Mouse (Mus musculus) CH12.LX (cell line): ENCODE measurements around the gene Arhgef25. TPM values are rescaled to one million over a fixed set of nuclear protein-coding genes. Genes with fewer than 3 reads are reported as not detected.

Experiments
- DNase-seq: peaks from one replicate; pipeline ENCODE4 v3.0.0-alpha.2; 2013; ENCODE audit errors: extremely low read depth
- H3K27ac ChIP-seq: 2 replicates; pipeline ENCODE4 v1.5.1; 2012; ENCODE audit warnings: low read depth, mild to moderate bottlenecking, control low read depth, moderate library complexity; ENCODE audit not compliant: insufficient read depth
- H3K27me3 ChIP-seq: replicated peaks from 2 replicates; pipeline ENCODE3; 2012; ENCODE audit warnings: inconsistent platforms
- H3K36me3 ChIP-seq, 2 experiments: replicated peaks in 1 of 2; 2 replicates each; pipeline versions ENCODE3 to v1.6.1; 2012; ENCODE audit warnings: inconsistent platforms in 1 of 2, low read length in 1 of 2, mild to moderate bottlenecking in 1 of 2, mixed read lengths in 1 of 2, moderate library complexity in 1 of 2; ENCODE audit not compliant: control insufficient read depth in 1 of 2, insufficient read depth in 1 of 2
- H3K4me1 ChIP-seq, 2 experiments: 2 replicates each; pipeline ENCODE4 v1.6.1; 2012; ENCODE audit warnings: inconsistent platforms in 1 of 2, moderate library complexity in 1 of 2; ENCODE audit not compliant: insufficient read depth in 2 of 2, control insufficient read depth in 1 of 2
- H3K4me2 ChIP-seq: 2 replicates; pipeline ENCODE4 v1.6.1; 2012; ENCODE audit warnings: low read depth, mild to moderate bottlenecking, control low read depth; ENCODE audit not compliant: poor library complexity, insufficient read depth, severe bottlenecking
- H3K4me3 ChIP-seq, 3 experiments: fragments of 150-350 bp in 1 of 3; sonication (generic) in 1 of 3; replicated peaks in 1 of 3; 2 replicates each; pipeline versions ENCODE3 to v1.5.1; 2011 to 2012; ENCODE audit warnings: low read depth in 2 of 3, low read length in 2 of 3, mild to moderate bottlenecking in 2 of 3, moderate library complexity in 2 of 3, control low read depth in 1 of 3, improper control_type of control experiment in 1 of 3, inconsistent platforms in 1 of 3, mixed read lengths in 1 of 3; ENCODE audit not compliant: poor library complexity in 1 of 3
- H3K79me2 ChIP-seq: replicated peaks from 2 replicates; pipeline ENCODE4 v1.6.1; 2012; ENCODE audit warnings: mild to moderate bottlenecking, moderate library complexity; ENCODE audit not compliant: control insufficient read depth, poor library complexity, insufficient read depth, severe bottlenecking; ENCODE audit errors: extremely low read depth
- H3K9ac ChIP-seq: 2 replicates; pipeline ENCODE4 v1.6.1; 2012; ENCODE audit warnings: low read depth, mild to moderate bottlenecking, control low read depth, moderate library complexity; ENCODE audit not compliant: insufficient read depth
- H3K9me3 ChIP-seq: replicated peaks from 2 replicates; pipeline ENCODE3; 2012; ENCODE audit warnings: low read length, inconsistent platforms, mixed read lengths
- CHD1 ChIP-seq: IDR thresholded peaks from 2 replicates; pipeline ENCODE4 v1.6.1; 2012; ENCODE audit warnings: low read depth, low read length, improper control_type of control experiment, inconsistent platforms
- CHD2 ChIP-seq: IDR thresholded peaks from 2 replicates; pipeline ENCODE4 v1.6.1; 2011; ENCODE audit warnings: low read length, improper control_type of control experiment
- CTCF ChIP-seq, 2 experiments: IDR thresholded peaks in 1 of 2; conservative IDR thresholded peaks in 1 of 2; 2 replicates each; pipeline ENCODE4 v1.5.1; 2011 to 2012; ENCODE audit warnings: low read depth in 2 of 2, low read length in 2 of 2, improper control_type of control experiment in 1 of 2, inconsistent platforms in 1 of 2, mild to moderate bottlenecking in 1 of 2, moderate library complexity in 1 of 2
- ELF1 ChIP-seq: IDR thresholded peaks from 2 replicates; pipeline ENCODE4 v1.6.1; 2014; ENCODE audit warnings: low read depth, mild to moderate bottlenecking, inconsistent platforms, low read length, improper control_type of control experiment
- JUND ChIP-seq: conservative IDR thresholded peaks from 2 replicates; pipeline ENCODE4 v1.6.1; 2011; ENCODE audit warnings: low read depth, low read length, improper control_type of control experiment
- KAT2A ChIP-seq: IDR thresholded peaks from 2 replicates; pipeline ENCODE4 v1.6.1; 2012; ENCODE audit warnings: low read length, improper control_type of control experiment, inconsistent platforms; ENCODE audit not compliant: insufficient replicate concordance
- MAFK ChIP-seq: IDR thresholded peaks from 2 replicates; pipeline ENCODE4 v1.6.1; 2011; ENCODE audit warnings: low read length, improper control_type of control experiment; ENCODE audit not compliant: insufficient replicate concordance
- MAX ChIP-seq: IDR thresholded peaks from 2 replicates; pipeline ENCODE4 v1.6.1; 2011; ENCODE audit warnings: low read length, improper control_type of control experiment
- MXI1 ChIP-seq: IDR thresholded peaks from 2 replicates; pipeline ENCODE4 v1.6.1; 2011; ENCODE audit warnings: mild to moderate bottlenecking, low read depth, low read length, improper control_type of control experiment
- MYC ChIP-seq: IDR thresholded peaks from 2 replicates; pipeline ENCODE4 v1.6.1; 2011; ENCODE audit warnings: low read depth, mild to moderate bottlenecking, improper control_type of control experiment, low read length
- NRF1 ChIP-seq: IDR thresholded peaks from 2 replicates; pipeline ENCODE4 v1.6.1; 2014; ENCODE audit warnings: low read depth, mild to moderate bottlenecking, inconsistent platforms, low read length, improper control_type of control experiment, moderate library complexity
- POLR2A ChIP-seq: IDR thresholded peaks from 2 replicates; pipeline ENCODE4 v1.6.1; 2011; ENCODE audit warnings: low read depth, mild to moderate bottlenecking, improper control_type of control experiment, low read length
- RAD21 ChIP-seq: IDR thresholded peaks from 2 replicates; pipeline ENCODE4 v1.6.1; 2011; ENCODE audit warnings: low read depth, mild to moderate bottlenecking, low read length, improper control_type of control experiment, moderate library complexity
- SMC3 ChIP-seq: IDR thresholded peaks from 2 replicates; pipeline ENCODE4 v1.6.1; 2011; ENCODE audit warnings: low read depth, low read length, improper control_type of control experiment
- TCF12 ChIP-seq: IDR thresholded peaks from 2 replicates; pipeline ENCODE4 v1.6.1; 2014; ENCODE audit warnings: low read depth, mild to moderate bottlenecking, inconsistent platforms, low read length, improper control_type of control experiment
- UBTF ChIP-seq: IDR thresholded peaks from 2 replicates; pipeline ENCODE4 v1.6.1; 2012; ENCODE audit warnings: low read depth, mild to moderate bottlenecking, inconsistent platforms, low read length, improper control_type of control experiment, moderate library complexity
- USF1 ChIP-seq: IDR thresholded peaks from 2 replicates; pipeline ENCODE4 v1.6.1; 2014; ENCODE audit warnings: low read depth, mild to moderate bottlenecking, inconsistent platforms, low read length, improper control_type of control experiment
- USF2 ChIP-seq: conservative IDR thresholded peaks from 2 replicates; pipeline ENCODE4 v1.6.1; 2011; ENCODE audit warnings: low read depth, low read length, improper control_type of control experiment
- ZKSCAN1 ChIP-seq: IDR thresholded peaks from 2 replicates; pipeline ENCODE4 v1.6.1; 2012; ENCODE audit warnings: low read depth, inconsistent platforms, low read length, improper control_type of control experiment, borderline replicate concordance
- dilution Hi-C: fragments of 300-500 bp; cut with MboI; formaldehyde crosslinking; loops from 2 replicates; pipeline ENCODE4 v1.14.3; 2020; ENCODE audit warnings: low sequenced_read_pairs; ENCODE audit not compliant: extremely low pct_unique_long_range_greater_than_20kb, extremely low pct_ligation_motif_present
- in situ Hi-C: fragments of 300-500 bp; cut with MboI; formaldehyde crosslinking; loops from 3 replicates; pipeline ENCODE4 v1.14.3; 2019; ENCODE audit warnings: low sequenced_read_pairs, low pct_ligation_motif_present, low pct_unique_long_range_greater_than_20kb, mixed read lengths
- polyA plus RNA-seq: library from polyadenylated mRNA; unstranded; fragments of >175 nt; gene quantifications from 2 replicates; pipeline ENCODE4 v1.2.1, GENCODE M21; 2012; ENCODE audit warnings: low read depth; ENCODE audit not compliant: insufficient read length
- total RNA-seq, 2 experiments: library from RNA; depleted of rRNA; stranded (reverse); fragments of 300-350 nt in 1 of 2; fragments of >200 nt in 1 of 2; gene quantifications; 2 replicates each; pipeline ENCODE4 v1.2.3; 2012 to 2014

Arhgef25 gene
- total and polyA plus RNA-seq, 3 experiments, result 3.3 to 8.7 (median 8.3) TPM

DNA sequence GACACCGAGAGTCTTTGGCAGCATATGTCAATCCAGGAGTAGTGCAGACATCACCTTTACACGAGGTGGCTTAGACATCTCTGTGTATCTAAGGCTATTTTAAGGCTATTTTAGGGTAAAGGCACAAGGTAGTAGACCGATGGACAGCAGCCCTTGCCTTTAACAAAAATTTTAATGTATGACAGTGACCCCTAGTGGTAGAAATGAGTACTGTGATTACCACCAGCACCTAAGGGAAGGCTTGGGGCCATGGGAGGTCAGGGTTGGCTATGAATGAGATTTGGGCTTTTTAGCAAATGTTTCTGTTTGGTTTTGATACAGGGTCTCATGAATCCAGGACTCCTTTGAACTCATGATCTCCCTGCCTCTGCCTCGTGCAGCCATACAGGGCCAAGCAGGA is 39.0 kb upstream of the Arhgef25 start (continued):
- no peak for TF ChIP-seq ELF1
- TF ChIP-seq MAX, result no peak
- TF ChIP-seq MYC, result no peak
- TF ChIP-seq RAD21, result peak; percentile 83
- peak; percentile 82 for TF ChIP-seq SMC3
- TF ChIP-seq USF2, result no peak
- no peak for TF ChIP-seq ZKSCAN1
- TF ChIP-seq CHD1, result no peak

DNA sequence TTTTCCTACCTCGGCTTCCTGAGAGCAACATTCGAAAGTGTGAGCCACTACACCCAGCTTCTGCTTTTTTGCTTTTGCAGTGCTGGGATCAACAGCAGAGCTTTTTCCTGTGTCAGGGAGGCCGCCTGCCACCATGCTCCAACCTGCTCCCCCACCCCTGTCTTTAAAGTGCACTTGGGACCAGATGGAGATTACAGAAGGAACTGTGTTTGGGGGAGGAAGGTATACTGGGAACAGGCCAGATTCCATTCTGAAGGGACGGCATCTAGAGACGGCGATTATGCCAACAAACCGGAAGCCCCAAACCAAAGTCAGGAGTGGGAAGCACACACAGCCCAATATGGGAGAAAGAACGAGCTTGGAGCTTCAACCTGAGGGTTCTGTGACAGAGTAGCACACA is 37.3 kb upstream of the Arhgef25 start:
- dilution Hi-C loops (no loop called here), in situ Hi-C loops (no loop called here)
- Histone ChIP-seq H3K4me2 (no peak overlapping the region), H3K9ac (no peak overlapping the region), H3K27me3 (peaks cover 28% of the 10 kb centered on the region), H3K27ac (no peak overlapping the region), H3K4me3 (no peak overlapping the region), H3K4me1 (peaks cover 3 to 29% of the 10 kb centered on the region in 2 experiments), H3K9me3 (peaks cover 3% of the 10 kb centered on the region), H3K36me3 (no peaks in the 10 kb centered on the region), H3K79me2 (no peaks in the 10 kb centered on the region)
- TF ChIP-seq CHD2 (no peak), NRF1 (no peak), UBTF (no peak), TCF12 (no peak), POLR2A (no peak), JUND (no peak), KAT2A (no peak), USF2 (no peak), MAX (no peak), MXI1 (no peak), SMC3 (no peak), RAD21 (no peak)
- no peak for DNase-seq

DNA sequence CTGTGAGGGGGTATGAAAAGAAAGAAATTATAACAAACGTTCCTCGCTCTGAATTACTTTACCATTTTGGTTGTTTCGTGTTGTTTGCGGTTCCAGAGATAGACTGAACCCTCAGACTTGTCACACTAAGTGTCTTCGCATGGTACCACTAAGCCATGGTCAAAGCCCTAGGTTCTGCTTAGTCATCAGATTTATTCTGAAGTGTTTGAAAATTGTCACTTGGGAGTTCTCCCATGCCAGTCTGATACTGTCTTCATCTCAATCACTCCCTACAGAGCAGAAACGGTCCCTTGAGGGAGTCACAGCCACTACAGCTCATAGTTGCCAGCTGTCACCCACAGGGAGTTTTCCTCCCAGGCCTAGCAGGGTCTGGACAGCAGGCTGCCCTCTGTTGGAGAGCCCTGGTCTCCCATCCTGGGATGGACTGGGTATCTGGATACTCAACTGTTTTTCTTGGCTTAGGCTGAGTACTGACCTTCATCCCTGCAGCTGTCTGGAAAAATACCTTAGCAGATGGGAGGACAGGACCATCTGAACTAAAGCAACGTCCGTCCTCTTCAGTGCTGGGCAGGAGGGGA is 36.5 kb upstream of the Arhgef25 start:
- in situ Hi-C loops, result no loop called here
- dilution Hi-C loops, result no loop called here

More for the DNA sequence above, 36.5 kb upstream of the Arhgef25 start:
- no peak overlapping the region for H3K4me3 ChIP-seq
- peaks cover 22% of the 10 kb centered on the region for H3K27me3 ChIP-seq
- H3K36me3 ChIP-seq, result no peaks in the 10 kb centered on the region
- TF ChIP-seq SMC3 (peak; percentile 19; the same call in 1 of the 2 replicates), ZKSCAN1 (no peak), MAFK (peak; percentile 81), USF1 (no peak), CTCF (conservative IDR thresholded peaks at IDR 0.05 in 1 of 2, IDR thresholded peaks at IDR 0.05 in 1 of 2; ENCODE audit: low read depth in 2 of 2, low read length in 2 of 2) (peak in 1 of 2 experiments; percentile 41; a peak in 2 of 4 replicates)
- TF ChIP-seq, all 38 proteins: peak for 3
- Histone ChIP-seq H3K4me2 (no peak overlapping the region), H3K79me2 (no peaks in the 10 kb centered on the region), H3K9me3 (peaks cover 3% of the 10 kb centered on the region), H3K9ac (no peak overlapping the region), H3K27ac (no peak overlapping the region), H3K4me1 (peaks cover 3 to 24% of the 10 kb centered on the region in 2 experiments)
- no peak for DNase-seq
